Mouse (Mus musculus) midbrain, embryonic 16.5 days (tissue): ENCODE measurements at regions not wholly inside any gene's neighbourhood (a gene's known extent, or its start where the extent isn't known, plus 50 kb on each side); places are given as distances from the start of the nearest gene placed in this dataset. TPM values are rescaled to one million over a fixed set of nuclear protein-coding genes. Genes with fewer than 3 reads are reported as not detected.

Experiments used
- ATAC-seq: fragments of 200-750 bp; cut with Nextera tagmentation; 2 replicates; pipeline ENCODE4 v1.8.0; 2017; ENCODE audit warnings: moderate TSS enrichment
- H3K27ac ChIP-seq: fragments of 300-500 bp; sonication (generic); 2 replicates; pipeline ENCODE4 v1.5.1; 2014; ENCODE audit warnings: mild to moderate bottlenecking, low read length, mixed read lengths
- H3K27me3 ChIP-seq: fragments of 300-500 bp; sonication (generic); 2 replicates; pipeline ENCODE4 v1.6.1; 2014; ENCODE audit warnings: low read depth, low read length, mixed read lengths; ENCODE audit not compliant: control insufficient read depth, insufficient read depth
- H3K36me3 ChIP-seq: fragments of 300-500 bp; sonication (generic); 2 replicates; pipeline ENCODE4 v1.6.1; 2014; ENCODE audit warnings: mild to moderate bottlenecking, low read length, moderate library complexity, mixed read lengths; ENCODE audit not compliant: control insufficient read depth, insufficient read depth
- H3K4me1 ChIP-seq: fragments of 300-500 bp; sonication (generic); 2 replicates; pipeline ENCODE4 v1.6.1; 2014; ENCODE audit warnings: mild to moderate bottlenecking, low read length, mixed read lengths; ENCODE audit not compliant: control insufficient read depth, insufficient read depth
- H3K4me2 ChIP-seq: fragments of 300-500 bp; sonication (generic); 2 replicates; pipeline ENCODE4 v1.6.1; 2014; ENCODE audit warnings: mild to moderate bottlenecking, low read length, mixed read lengths
- H3K4me3 ChIP-seq: fragments of 300-500 bp; sonication (generic); 2 replicates; pipeline ENCODE4 v1.5.1; 2014; ENCODE audit warnings: low read depth, mild to moderate bottlenecking, low read length, moderate library complexity, mixed read lengths
- H3K9ac ChIP-seq: fragments of 300-500 bp; sonication (generic); 2 replicates; pipeline ENCODE4 v1.6.1; 2014; ENCODE audit warnings: low read depth, low read length, mixed read lengths
- H3K9me3 ChIP-seq: fragments of 300-500 bp; sonication (generic); replicated peaks from 2 replicates; pipeline ENCODE4 v1.6.1; 2014; ENCODE audit warnings: mild to moderate bottlenecking, low read length, mixed read lengths; ENCODE audit not compliant: control insufficient read depth, poor library complexity, severe bottlenecking
- WGBS: fragments of 180-500 bp; shearing (Covaris S2); extraction: QIAGEN DNeasy Blood & Tissue Kit; methylation state at CpG from one replicate; pipeline ENCODE4 v1.1.7; 2014; 5-methylcytosine and 5-hydroxymethylcytosine counted together
- microRNA-seq: library from miRNA; unstranded; fragments of <30 nt; microRNA quantifications from one replicate; pipeline ENCODE4, GENCODE M21; 2017

DNA sequence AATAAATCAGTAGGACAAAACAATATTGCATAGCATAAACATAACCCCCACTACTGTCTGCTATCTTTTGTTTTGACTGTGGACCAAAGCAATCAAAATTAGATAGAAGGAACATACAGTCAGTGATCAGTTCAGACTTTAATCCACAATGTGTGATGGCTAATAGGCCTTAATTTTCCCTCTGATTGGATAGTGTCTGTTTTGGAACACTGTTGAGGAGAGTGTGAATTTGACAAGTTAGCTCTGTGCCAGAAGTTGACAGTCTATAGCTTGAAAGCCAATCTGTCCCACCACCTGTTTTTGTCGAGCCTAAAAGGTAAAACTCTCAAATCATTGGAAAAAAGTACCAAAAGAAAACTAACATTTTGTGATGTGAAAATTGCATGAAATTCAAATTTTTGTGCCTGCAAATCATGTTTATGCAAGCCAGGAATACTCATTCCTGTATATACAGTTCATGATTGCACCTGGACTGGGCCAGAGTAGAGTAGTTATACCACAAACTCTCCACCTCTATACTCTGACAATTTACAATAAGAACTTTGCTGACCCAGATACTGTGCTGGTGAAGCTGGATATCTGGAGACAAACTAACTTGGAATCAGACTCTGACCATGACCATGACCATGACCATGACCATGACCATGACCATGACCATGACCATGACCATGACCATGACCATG lies 50.1 kb upstream of the Ptprz1 start:
- no peaks in the 10 kb centered on the region for H3K4me1 ChIP-seq
- no peak overlapping the region for H3K9ac ChIP-seq
- no peak for ATAC-seq
- no peak overlapping the region for H3K27ac ChIP-seq
- H3K4me2 ChIP-seq = no peak overlapping the region
- H3K9me3 ChIP-seq = no peaks in the 10 kb centered on the region
- no peaks in the 10 kb centered on the region for H3K27me3 ChIP-seq
- H3K4me3 ChIP-seq = no peak overlapping the region
- no peaks in the 10 kb centered on the region for H3K36me3 ChIP-seq
- 97% methylated on average over 1 of the region's 1 CpGs for WGBS

Small RNA genes lying in the stretch of these regions (microRNA-seq; reads per million reads assigned to microRNA genes)
- gene Gm25942 = not detected
